Mouse (Mus musculus) left cerebral cortex, postnatal 4 days (tissue): ENCODE results near the gene Cysrt1. TPM values are rescaled to one million over a fixed set of nuclear protein-coding genes. Genes with fewer than 3 reads are reported as not detected.

Experiments used
- DNase-seq: peaks from one replicate; pipeline ENCODE4 v3.0.0-alpha.2; 2022
- intact Hi-C: fragments of 180-260 bp; cut with DNase I; formaldehyde crosslinking; loops from one replicate; pipeline ENCODE4 v1.15.1; 2025
- total RNA-seq, 2 experiments: library from RNA; stranded (reverse); gene quantifications; 2 replicates each; pipeline ENCODE4 v1.2.3; 2021

Gene Cysrt1
- total RNA-seq, 2 experiments from 2014 or later = not detected

DNA sequence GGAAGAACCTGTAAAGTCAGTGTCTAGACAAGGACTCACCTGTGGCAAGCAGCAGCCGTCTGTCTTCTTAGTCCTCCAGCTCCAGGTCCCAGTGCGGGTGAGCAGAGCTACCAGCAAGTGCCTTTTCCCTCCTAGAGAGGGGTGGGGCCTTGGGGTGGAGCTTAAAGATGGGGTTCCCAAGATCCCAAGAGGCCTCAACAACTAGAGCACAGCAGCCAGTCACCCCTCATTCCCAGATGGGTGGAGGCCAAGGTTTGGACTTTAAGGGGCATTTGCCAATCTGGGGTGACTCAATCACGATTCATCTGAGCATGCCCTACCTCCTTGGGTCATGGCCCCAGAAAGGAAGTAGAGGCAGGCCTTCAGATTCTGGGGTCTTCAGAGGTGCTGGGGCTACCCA, 2.5 kb downstream of the Cysrt1 start:
- intact Hi-C loops = no loop called here
- no peak for DNase-seq

- intact Hi-C loops = no loop called here
- DNase-seq = no peak
Measured at GRCm38 (mm10) chr2:25238106-25238505, 4.1 kb downstream of the Cysrt1 start.

GRCm38 (mm10) chr2:25237522-25237921, 4.7 kb downstream of the Cysrt1 start:
- intact Hi-C loops = no loop called here
- DNase-seq = no peak

DNA sequence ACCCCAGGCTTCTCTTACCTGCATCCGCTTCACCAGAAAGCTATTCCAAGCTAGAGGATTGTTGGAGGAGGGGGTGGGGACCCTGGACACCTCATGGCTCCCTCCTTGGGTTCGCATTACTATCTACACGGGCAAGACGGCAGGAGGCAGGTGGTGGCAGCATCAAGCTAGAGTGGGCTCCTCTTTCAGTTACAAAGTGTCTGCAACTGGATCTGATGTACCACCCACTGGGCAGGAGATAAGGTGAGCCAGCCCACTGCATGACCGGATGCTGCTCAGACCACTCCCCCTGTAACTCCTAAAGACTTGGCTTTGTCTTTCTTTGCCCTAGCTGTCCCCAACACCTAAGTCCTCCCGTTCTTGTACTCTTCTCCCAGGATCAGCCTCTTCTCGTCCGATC, 5.6 kb downstream of the Cysrt1 start, which contains the start of gene Rnf224:
TSS of gene Rnf224 (minus strand) at position 174 of the 400 bp plus-strand sequence.
- DNase-seq = no peak
- intact Hi-C loops = no loop called here

GRCm38 (mm10) chr2:25234551-25235220, 7.6 kb downstream of the Cysrt1 start:
- no peak for DNase-seq
- intact Hi-C loops = no loop called here

GRCm38 (mm10) chr2:25234050-25234449, 8.2 kb downstream of the Cysrt1 start, which contains the start of gene Slc34a3:
TSS of gene Slc34a3 (minus strand) at chr2:25234364.
- DNase-seq = no peak
- intact Hi-C loops = no loop called here

GRCm38 (mm10) chr2:25233421-25233820, 8.8 kb downstream of the Cysrt1 start:
- intact Hi-C loops = no loop called here
- no peak for DNase-seq

DNA sequence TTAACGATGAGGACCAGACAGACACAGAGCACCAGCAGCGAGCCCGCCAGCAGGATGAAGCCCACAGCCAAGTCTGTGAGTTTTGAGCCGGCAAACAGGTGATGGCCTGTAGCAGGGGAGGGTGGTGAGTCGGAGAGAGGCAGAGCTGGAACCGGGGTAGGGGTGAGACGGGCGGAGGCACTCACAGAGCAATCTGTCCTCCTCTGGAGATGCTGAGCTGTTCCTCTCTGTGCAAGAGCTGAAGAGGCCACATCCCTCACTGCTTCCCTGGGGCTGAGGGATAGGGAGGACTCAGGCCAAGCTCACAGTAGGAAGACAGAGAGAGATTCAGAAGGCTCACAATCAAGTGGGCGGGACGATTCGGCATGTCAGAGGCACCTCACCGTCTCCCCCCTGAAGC, 11.2 kb downstream of the Cysrt1 start:
- intact Hi-C loops = no loop called here
- no peak for DNase-seq

DNA sequence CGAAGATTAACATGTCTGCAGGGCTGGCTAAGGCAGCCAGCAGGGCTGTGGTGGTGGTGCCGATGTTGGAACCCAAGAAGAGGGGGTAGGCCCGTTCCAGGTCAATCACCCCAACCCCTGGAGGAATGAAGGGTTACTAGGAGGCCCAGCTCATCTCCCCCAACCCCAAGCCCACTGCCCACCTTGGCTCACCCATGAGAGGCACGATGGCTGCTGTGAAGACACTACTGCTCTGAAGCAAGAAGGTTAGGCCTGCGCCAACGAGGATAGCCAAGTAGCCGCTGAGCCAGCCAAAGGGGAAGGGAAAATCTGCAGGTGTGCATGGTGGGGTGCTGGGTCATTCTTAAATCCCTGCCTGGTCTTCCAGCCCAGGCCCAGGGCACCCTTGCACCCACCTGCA, 11.7 kb downstream of the Cysrt1 start:
- intact Hi-C loops = no loop called here
- no peak for DNase-seq

DNA sequence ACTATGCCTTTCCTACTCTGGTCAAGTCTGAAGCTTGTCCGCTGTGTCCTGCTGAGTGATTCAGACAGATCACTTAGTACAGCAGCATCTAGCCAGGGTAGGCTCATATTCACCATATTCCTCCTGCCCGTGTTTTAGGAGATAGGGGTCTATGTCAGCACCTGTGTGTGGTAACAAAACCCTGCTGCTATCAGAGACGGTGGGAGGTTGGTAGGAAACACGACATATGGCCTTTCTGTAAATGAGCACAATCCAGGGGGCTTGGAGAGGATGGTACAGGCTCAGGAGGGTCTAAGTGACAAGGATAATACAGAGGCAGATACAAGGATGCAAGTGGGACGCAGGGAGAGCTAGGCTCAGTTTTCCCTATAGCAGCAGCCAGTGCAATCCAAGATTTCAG, 12.7 kb downstream of the Cysrt1 start:
- no peak for DNase-seq
- intact Hi-C loops = no loop called here

- DNase-seq = no peak
- intact Hi-C loops = no loop called here
Measured at GRCm38 (mm10) chr2:25228995-25229530, 13.2 kb downstream of the Cysrt1 start.

DNA sequence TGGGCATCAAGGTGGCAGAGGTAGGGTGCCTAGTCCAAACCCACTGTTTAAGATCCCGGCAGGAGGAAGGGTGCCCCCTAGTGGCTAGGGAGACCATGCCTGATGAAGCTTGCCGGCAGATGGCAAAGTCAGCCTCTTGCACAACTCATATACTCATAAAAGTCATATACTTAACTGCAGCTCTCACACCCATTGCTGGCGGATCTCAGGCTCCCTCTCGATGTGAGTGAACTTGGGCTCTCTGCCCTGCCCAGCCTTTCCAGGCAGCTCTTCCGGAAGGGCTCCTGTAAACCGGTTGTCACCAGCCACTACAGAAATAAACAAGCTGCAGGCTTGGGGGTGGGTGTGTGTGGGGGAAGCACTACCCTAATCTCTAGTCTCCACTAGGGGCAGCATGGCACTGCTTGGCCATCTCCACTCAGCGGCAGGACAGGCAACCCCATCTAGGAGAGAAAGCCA, 13.8 kb downstream of the Cysrt1 start:
- intact Hi-C loops = no loop called here
- peak; percentile 83 for DNase-seq

DNA sequence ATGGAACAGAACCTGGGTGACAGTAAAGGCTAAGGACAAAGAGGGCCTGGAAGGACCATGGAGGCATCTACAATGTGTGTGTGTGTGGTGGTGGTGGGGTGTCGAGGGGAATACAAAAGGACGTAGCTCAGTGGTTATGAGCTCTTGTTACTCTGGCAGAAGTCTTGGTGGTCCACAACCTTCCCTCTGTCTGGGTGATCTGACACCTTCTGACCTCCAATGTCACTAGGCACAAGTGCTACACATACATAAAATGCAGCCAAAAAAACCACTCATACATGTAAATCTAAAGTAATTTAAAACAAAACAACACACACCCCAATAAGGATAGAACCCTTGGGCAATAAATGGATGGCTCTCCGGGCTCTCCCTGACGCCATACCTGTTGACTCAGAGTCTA, 14.8 kb downstream of the Cysrt1 start:
- no peak for DNase-seq
- intact Hi-C loops = no loop called here

DNA sequence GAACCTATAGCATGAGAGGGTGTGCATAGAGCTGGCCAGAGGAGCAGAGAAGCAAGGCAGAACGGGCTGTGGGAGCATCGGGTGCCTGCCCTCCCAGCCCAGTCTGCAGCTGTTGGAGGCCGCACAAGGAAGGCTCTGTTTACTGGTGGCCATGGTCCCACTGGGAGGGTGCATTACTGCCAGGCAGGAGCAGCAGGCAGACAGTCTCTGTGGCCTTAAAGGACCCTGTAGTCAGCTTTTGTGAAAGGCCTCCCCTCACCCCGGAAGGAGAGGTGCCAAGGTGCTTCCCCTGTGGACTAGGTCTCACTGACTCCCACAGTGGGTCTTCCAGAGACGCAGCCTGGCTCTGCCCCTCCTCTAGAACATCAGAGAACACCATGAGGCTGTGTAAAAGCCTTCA, 15.4 kb downstream of the Cysrt1 start:
- intact Hi-C loops = loop anchor here (1.0 kb wide), 1 partner anchor 34 kb away; no protein-coding TSS in a partner anchor
- no peak for DNase-seq

GRCm38 (mm10) chr2:25225811-25226379, 16.4 kb downstream of the Cysrt1 start:
- intact Hi-C loops = loop anchor here (1.0 kb wide), 1 partner anchor 33 kb away; no protein-coding TSS in a partner anchor
- no peak for DNase-seq

DNA sequence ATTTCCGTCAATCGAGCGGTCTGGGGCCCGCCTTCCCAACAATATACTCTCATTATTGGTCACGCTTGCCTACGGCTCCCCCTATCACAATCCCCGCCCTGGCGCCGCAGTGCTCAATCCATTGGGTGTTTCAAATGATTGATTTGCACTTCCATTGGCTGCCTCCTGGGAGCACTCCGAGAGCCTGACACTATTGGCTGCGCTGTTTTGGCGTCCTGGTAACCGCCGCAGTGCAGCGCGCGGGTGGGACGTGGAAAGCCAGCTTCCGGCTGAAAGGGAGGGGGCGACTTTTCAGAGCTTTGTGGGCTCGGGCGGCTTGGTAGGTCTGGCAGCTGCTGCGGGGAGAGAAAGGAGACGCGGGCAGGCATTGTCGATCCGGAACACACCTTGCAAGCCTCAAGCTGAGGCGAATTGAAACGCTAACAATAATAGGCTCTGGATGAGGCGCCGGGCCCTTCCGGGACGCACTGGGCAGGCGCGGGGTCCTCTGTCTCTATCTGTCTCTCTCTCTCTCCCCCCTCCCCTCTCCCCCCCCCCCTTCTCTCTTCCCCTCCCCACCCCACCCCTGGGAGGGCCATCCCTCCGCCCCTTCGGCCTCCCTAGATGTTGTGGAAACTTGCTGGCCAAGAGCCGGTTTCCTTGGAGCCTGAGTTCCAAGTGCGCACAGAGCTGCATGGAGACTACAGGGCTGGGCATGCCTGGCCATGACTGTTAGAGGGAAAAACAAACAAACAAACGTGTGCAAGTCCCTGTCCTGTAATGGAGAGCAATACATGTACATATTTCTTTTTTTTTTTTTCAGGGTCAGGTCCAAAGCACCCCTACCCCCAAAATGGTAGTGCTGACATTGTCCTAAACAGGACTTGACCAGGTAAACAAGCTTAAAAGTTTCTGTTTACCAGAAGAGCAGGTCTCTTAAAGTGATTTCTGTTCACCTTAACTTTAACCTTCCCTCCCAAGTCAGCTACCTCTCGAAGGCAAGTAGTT, 17.2 kb downstream of the Cysrt1 start:
- intact Hi-C loops = loop anchor here (5.0 kb wide), 1 partner anchor 32 kb away; the partner anchor contains the start of gene Tmem203
- peak; percentile 99 for DNase-seq

DNA sequence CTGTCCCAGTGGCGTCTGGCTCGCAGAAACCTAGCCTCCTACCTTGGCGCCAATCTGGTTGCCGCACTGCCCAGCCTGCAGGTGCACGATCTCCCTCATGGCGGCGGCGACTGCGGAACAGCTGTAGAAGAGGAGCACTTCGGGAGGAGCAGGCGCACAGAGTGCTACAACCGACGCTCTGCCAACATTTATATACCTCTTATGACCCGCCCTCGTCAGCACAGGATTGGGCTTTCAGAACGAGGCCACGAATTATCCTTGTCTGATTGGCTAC, 17.8 kb downstream of the Cysrt1 start, which contains the start of gene Tubb4b:
TSS of gene Tubb4b (minus strand) at position 211 of the 274 bp plus-strand sequence.
- no peak for DNase-seq
- intact Hi-C loops = loop anchor here (5.0 kb wide), 1 partner anchor 33 kb away; the partner anchor contains the start of gene Tmem203

GRCm38 (mm10) chr2:25223681-25224491, 18.4 kb downstream of the Cysrt1 start:
- intact Hi-C loops = loop anchor here (5.0 kb wide), 1 partner anchor 33 kb away; the partner anchor contains the start of gene Tmem203
- peak; percentile 57 for DNase-seq

DNA sequence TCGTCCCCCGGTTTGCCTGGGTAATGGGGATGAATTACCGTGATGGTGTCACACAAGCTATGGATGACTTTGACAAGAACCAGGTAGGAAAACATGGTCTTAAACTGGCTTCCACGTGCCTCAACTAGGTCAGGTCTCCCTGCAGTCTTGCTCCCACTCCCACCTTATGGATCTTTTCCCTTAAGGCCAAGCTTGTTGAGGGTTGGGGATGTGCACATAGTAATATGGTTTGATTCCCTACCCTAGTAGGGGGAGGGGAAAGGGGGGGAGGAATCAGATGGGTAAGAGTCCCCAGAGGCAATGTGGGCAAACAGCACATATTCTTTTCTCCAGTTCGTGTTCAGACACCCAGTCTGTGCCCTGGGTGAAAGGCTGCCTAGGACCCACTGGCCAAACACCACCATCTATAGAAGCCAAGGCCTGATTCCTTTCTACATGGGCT, 20.9 kb downstream of the Cysrt1 start:
- intact Hi-C loops = loop anchor here (5.0 kb wide), 1 partner anchor 36 kb away; the partner anchor contains the start of gene Tmem203
- no peak for DNase-seq

DNA sequence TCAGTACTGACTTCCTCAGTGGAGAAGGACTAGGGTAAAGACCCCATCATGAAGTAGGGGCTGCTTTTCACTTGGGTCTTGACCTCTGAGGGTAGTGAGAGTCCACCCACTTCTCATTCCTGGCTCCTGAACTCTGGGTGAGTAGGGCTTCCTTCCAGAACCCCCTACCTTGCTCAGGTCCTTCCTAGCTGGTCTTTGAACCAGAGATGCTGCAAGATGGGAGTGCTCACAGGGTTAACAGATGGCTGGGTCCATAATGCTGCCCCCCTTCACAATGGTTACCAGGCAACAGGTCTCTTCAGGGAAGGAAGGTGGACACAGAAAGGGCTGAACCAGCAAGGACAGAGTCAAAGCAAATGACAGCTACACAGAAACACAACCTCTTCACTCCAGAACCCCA, 23.8 kb downstream of the Cysrt1 start, which contains the start of gene Fam166a:
TSS of gene Fam166a (plus strand) at position 301 of the 400 bp plus-strand sequence.
- intact Hi-C loops = no loop called here

More for the DNA sequence above, 23.8 kb downstream of the Cysrt1 start, which contains the start of gene Fam166a:
- no peak for DNase-seq
